In the genomic region with DNA sequence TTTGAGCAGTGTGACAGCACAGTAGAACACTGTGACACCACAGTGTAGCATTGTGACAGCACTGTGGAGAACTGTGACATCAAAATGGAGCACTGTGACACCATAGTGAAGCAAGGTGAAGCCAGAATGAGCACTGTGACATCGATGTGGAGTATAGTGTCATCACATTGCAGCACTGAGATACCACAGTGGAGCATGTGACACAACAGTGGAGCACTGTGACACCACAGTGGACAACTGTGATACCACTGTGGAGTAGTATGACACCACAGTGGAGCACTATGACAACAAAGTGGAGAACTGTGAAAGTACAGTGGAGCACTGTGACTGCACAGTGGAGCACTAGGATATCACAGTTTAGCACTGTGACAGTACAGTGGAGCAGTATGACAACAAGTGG, we compare ENCODE assay signal across 9 mouse cellular contexts.
DNase-seq lines count a peak whose midpoint lies in the region; ATAC-seq and TF ChIP-seq lines count a peak whose summit lies in the region.
"Had no signal": no experiment of that assay in that cellular context is flagged by ENCODE, and none has a peak within 500 bp of the region (broad histone marks: within the 10 kb centered on the region; RNA-seq: fewer than 3 reads in every experiment).

No protein-coding gene starts in this region.

- ATAC-seq in limb, embryonic 11.5 days (ENCODE audit: insufficient number of reproducible peaks, low FRiP score, low TSS enrichment, low read depth): peak; percentile 36; the same call in 1 of the 2 replicates
- peak; percentile 27; the same call in 1 of the 2 replicates for ATAC-seq in forebrain, embryonic 16.5 days
- ATAC-seq in hindbrain, postnatal 0 days: peak; percentile 44
- ATAC-seq in midbrain, embryonic 13.5 days: peak; percentile 38

- DNase-seq in limb, embryonic 11.5 days (ENCODE audit: low spot score): no peak
- no peak for DNase-seq in limb, embryonic 10.5 days (ENCODE audit: low spot score)
- no peak for DNase-seq in hindbrain, postnatal 0 days (ENCODE audit: low spot score)
- DNase-seq in adrenal gland, adult 18-20 months (ENCODE audit: low spot score in 2 of 2): no peak
- DNase-seq in cerebellum, adult 18-20 months: no peak
- DNase-seq in left cerebral cortex, adult 9 months (ENCODE audit: low spot score in 2 of 2): no peak

- H3K27ac ChIP-seq in limb, embryonic 11.5 days (replicated peaks; ENCODE audit: low read depth, low read length): no peak overlapping the region
- no peak overlapping the region for H3K27ac ChIP-seq in limb, embryonic 10.5 days
- no peak overlapping the region for H3K27ac ChIP-seq in forebrain, embryonic 16.5 days (ENCODE audit: low read length)
- no peak overlapping the region for H3K27ac ChIP-seq in hindbrain, postnatal 0 days
- no peak overlapping the region for H3K27ac ChIP-seq in midbrain, embryonic 13.5 days
- H3K27ac ChIP-seq: layer of hippocampus, adult 2 months had no signal

- H3K4me1 ChIP-seq in limb, embryonic 11.5 days (ENCODE audit: control insufficient read depth, insufficient read depth, low read length): no peaks in the 10 kb centered on the region
- H3K4me1 ChIP-seq in limb, embryonic 10.5 days: no peaks in the 10 kb centered on the region
- no peaks in the 10 kb centered on the region for H3K4me1 ChIP-seq in forebrain, embryonic 16.5 days (replicated peaks; ENCODE audit: control insufficient read depth, insufficient read depth, low read length)
- no peaks in the 10 kb centered on the region for H3K4me1 ChIP-seq in hindbrain, postnatal 0 days (ENCODE audit: insufficient read depth, low read length)
- H3K4me1 ChIP-seq in midbrain, embryonic 13.5 days (replicated peaks): no peaks in the 10 kb centered on the region

- peaks cover 3% of the 10 kb centered on the region for H3K36me3 ChIP-seq in limb, embryonic 11.5 days (ENCODE audit: control insufficient read depth, insufficient read depth, low read length)
- H3K36me3 ChIP-seq in limb, embryonic 10.5 days: no peaks in the 10 kb centered on the region
- H3K36me3 ChIP-seq in forebrain, embryonic 16.5 days (ENCODE audit: control insufficient read depth, insufficient read depth): no peaks in the 10 kb centered on the region
- H3K36me3 ChIP-seq in hindbrain, postnatal 0 days (ENCODE audit: insufficient read depth, low read length): no peaks in the 10 kb centered on the region
- H3K36me3 ChIP-seq in midbrain, embryonic 13.5 days: no peaks in the 10 kb centered on the region

- H3K4me3 ChIP-seq in limb, embryonic 11.5 days (ENCODE audit: low read depth, low read length): no peak overlapping the region
- no peak overlapping the region for H3K4me3 ChIP-seq in limb, embryonic 10.5 days
- no peak overlapping the region for H3K4me3 ChIP-seq in forebrain, embryonic 16.5 days (replicated peaks; ENCODE audit: low read length)
- no peak overlapping the region for H3K4me3 ChIP-seq in hindbrain, postnatal 0 days (ENCODE audit: low read length)
- no peak overlapping the region for H3K4me3 ChIP-seq in midbrain, embryonic 13.5 days (replicated peaks)
- H3K4me3 ChIP-seq: layer of hippocampus, adult 2 months had no signal

- H3K27me3 ChIP-seq in limb, embryonic 11.5 days (ENCODE audit: control insufficient read depth, insufficient read depth, low read length): no peaks in the 10 kb centered on the region
- H3K27me3 ChIP-seq in limb, embryonic 10.5 days (ENCODE audit: low read depth, poor library complexity, severe bottlenecking): no peaks in the 10 kb centered on the region
- H3K27me3 ChIP-seq in forebrain, embryonic 16.5 days (replicated peaks; ENCODE audit: control insufficient read depth, insufficient read depth, low read length): no peaks in the 10 kb centered on the region
- H3K27me3 ChIP-seq in hindbrain, postnatal 0 days (ENCODE audit: insufficient read depth, low read length): no peaks in the 10 kb centered on the region
- H3K27me3 ChIP-seq in midbrain, embryonic 13.5 days: no peaks in the 10 kb centered on the region

- 75% methylated on average over 1 of the region's 1 CpGs for WGBS in limb, embryonic 11.5 days
- 46% methylated on average over 1 of the region's 1 CpGs for WGBS in limb, embryonic 10.5 days
- 76% methylated on average over 1 of the region's 1 CpGs for WGBS in forebrain, embryonic 16.5 days
- 61% methylated on average over 1 of the region's 1 CpGs for WGBS in hindbrain, postnatal 0 days
- WGBS in midbrain, embryonic 13.5 days: 49% methylated on average over 1 of the region's 1 CpGs

- H3K4me2 ChIP-seq in limb, embryonic 11.5 days (ENCODE audit: low read depth, severe bottlenecking): no peak overlapping the region
- H3K4me2 ChIP-seq in forebrain, embryonic 16.5 days (ENCODE audit: low read length): no peak overlapping the region
- no peak overlapping the region for H3K4me2 ChIP-seq in hindbrain, postnatal 0 days (ENCODE audit: low read depth, low read length)
- no peak overlapping the region for H3K4me2 ChIP-seq in midbrain, embryonic 13.5 days (replicated peaks)

- TF ChIP-seq CTCF in hindbrain, postnatal 0 days (IDR thresholded peaks at IDR 0.05; ENCODE audit: low read depth): no peak

- H3K9ac ChIP-seq in limb, embryonic 11.5 days (ENCODE audit: low read length): no peak overlapping the region
- no peak overlapping the region for H3K9ac ChIP-seq in forebrain, embryonic 16.5 days (replicated peaks; ENCODE audit: low read depth, low read length)
- no peak overlapping the region for H3K9ac ChIP-seq in hindbrain, postnatal 0 days (replicated peaks; ENCODE audit: low read length)
- H3K9ac ChIP-seq in midbrain, embryonic 13.5 days (replicated peaks): no peak overlapping the region

- H3K9me3 ChIP-seq in limb, embryonic 11.5 days (ENCODE audit: control insufficient read depth, low read length): peaks cover 68% of the 10 kb centered on the region
- H3K9me3 ChIP-seq in limb, embryonic 10.5 days (replicated peaks): peaks cover 75% of the 10 kb centered on the region
- peaks cover 60% of the 10 kb centered on the region for H3K9me3 ChIP-seq in forebrain, embryonic 16.5 days (ENCODE audit: control insufficient read depth, low read length)
- peaks cover 66% of the 10 kb centered on the region for H3K9me3 ChIP-seq in hindbrain, postnatal 0 days (ENCODE audit: low read length)
- H3K9me3 ChIP-seq in midbrain, embryonic 13.5 days: peaks cover 80% of the 10 kb centered on the region
